Mouse (Mus musculus) erythroblast, embryonic 14.5 days (primary cell): ENCODE data around the gene Acp2. TPM values are rescaled to one million over a fixed set of nuclear protein-coding genes. Genes with fewer than 3 reads are reported as not detected.

Source experiments
- H3K27me3 ChIP-seq: 2 replicates; pipeline ENCODE4 v1.6.1; 2012; ENCODE audit warnings: inconsistent platforms; ENCODE audit not compliant: control insufficient read depth
- H3K36me3 ChIP-seq: 2 replicates; pipeline ENCODE4 v1.6.1; 2012; ENCODE audit warnings: mild to moderate bottlenecking, inconsistent platforms; ENCODE audit not compliant: control insufficient read depth
- H3K4me1 ChIP-seq: 2 replicates; pipeline ENCODE4 v1.6.1; 2012; ENCODE audit warnings: inconsistent platforms; ENCODE audit not compliant: control insufficient read depth
- H3K4me3 ChIP-seq: replicated peaks from 2 replicates; pipeline ENCODE3; 2012; ENCODE audit warnings: moderate library complexity, mild to moderate bottlenecking, inconsistent platforms
- H3K9me3 ChIP-seq: 2 replicates; pipeline ENCODE4 v1.6.1; 2012; ENCODE audit warnings: low read length, inconsistent platforms, mixed read lengths; ENCODE audit not compliant: control insufficient read depth
- GATA1 ChIP-seq: IDR thresholded peaks from 2 replicates; pipeline ENCODE4 v1.6.1; 2012; ENCODE audit warnings: low read length, inconsistent platforms, mixed read lengths
- TAL1 ChIP-seq: IDR thresholded peaks from 3 replicates; pipeline ENCODE4 v1.6.1; 2012; ENCODE audit warnings: low read length, inconsistent platforms, mixed read lengths
- polyA plus RNA-seq: library from polyadenylated mRNA; stranded (reverse); fragments of >175 nt; gene quantifications from 2 replicates; pipeline ENCODE4 v1.2.3, GENCODE M21; 2012

Acp2 gene
- polyA plus RNA-seq, 1 experiment, result 0.16 TPM

DNA sequence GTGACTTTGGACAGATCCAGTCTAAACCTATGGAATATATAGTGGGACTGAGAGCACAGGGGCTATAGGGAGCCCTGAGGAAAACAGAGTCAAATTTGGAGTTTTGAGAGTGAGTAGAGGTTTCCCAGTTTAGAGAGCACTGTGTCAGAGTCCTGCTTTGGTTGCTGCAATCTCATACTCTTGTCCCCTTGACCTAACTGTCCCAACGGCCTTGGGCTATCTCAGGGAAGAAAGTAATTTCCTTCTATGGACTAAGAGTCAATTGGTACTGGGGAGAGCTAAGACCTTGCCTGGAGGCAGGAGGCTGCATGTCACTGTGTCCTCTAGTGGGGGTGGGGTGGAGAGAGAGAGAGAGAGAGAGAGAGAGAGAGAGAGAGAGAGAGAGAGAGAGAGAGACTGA, 56.1 kb downstream of the Acp2 start:
- peaks cover 73% of the 10 kb centered on the region for H3K27me3 ChIP-seq
- peaks cover 9% of the 10 kb centered on the region; the same call in 1 of the 2 replicates for H3K36me3 ChIP-seq
- peaks cover 18% of the 10 kb centered on the region for H3K4me1 ChIP-seq
- peaks cover 2% of the 10 kb centered on the region; the same call in 1 of the 2 replicates for H3K9me3 ChIP-seq
- no peak overlapping the region for H3K4me3 ChIP-seq
- no peak for TF ChIP-seq GATA1
- no peak for TF ChIP-seq TAL1

DNA sequence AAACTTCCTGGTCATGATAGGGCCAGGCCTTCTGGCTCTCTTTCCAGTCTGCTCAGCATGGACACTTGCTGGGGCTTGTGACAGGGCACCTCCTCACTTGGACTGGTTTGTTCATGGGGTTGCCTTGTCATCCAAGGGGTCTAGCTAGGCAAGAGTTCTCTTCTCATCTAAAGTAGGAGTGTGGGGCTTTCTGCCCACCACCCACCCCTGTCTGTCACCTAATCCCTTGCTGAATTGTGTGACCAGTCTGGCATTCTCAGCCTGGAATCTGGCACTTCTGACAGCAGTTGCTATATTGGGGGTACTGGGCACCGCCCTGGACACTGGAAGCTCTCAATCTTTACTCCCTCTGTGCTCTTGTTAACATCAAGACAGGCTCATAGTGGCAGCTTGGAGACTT, 56.8 kb downstream of the Acp2 start:
- Histone ChIP-seq H3K36me3 (peaks cover 9% of the 10 kb centered on the region; the same call in 1 of the 2 replicates), H3K9me3 (peaks cover 2% of the 10 kb centered on the region; the same call in 1 of the 2 replicates), H3K4me3 (no peak overlapping the region), H3K27me3 (peaks cover 67% of the 10 kb centered on the region), H3K4me1 (peaks cover 25% of the 10 kb centered on the region)
- no peak for TF ChIP-seq TAL1
- no peak for TF ChIP-seq GATA1

Other genes with a start within 250 kb of the Acp2 start
- 0.09 TPM in 1 of 2 replicates, not detected in the other for gene Rapsn, start 167.3 kb upstream of the Acp2 start, polyA plus RNA-seq
- gene Psmc3, start 148.9 kb upstream of the Acp2 start, polyA plus RNA-seq, result 22.2 and 22.3 TPM in 2 replicates
- 1.4 and 2.0 TPM in 2 replicates for gene Slc39a13, start 132.5 kb upstream of the Acp2 start, polyA plus RNA-seq
- 0.76 and 0.83 TPM in 2 replicates for gene Spi1, start 120.5 kb upstream of the Acp2 start, polyA plus RNA-seq
- 0.01 TPM in 1 of 2 replicates, not detected in the other for gene Mybpc3, start 84.7 kb upstream of the Acp2 start, polyA plus RNA-seq
- 0.56 and 0.60 TPM in 2 replicates for gene Madd, start 19.0 kb upstream of the Acp2 start, polyA plus RNA-seq
- gene Nr1h3, start 51 bp upstream of the Acp2 start, polyA plus RNA-seq, result 0.18 and 0.50 TPM in 2 replicates
- 0.05 and 0.06 TPM in 2 replicates for gene Ddb2, start 34.1 kb downstream of the Acp2 start, polyA plus RNA-seq
- 0.20 TPM in 1 of 2 replicates, not detected in the other for gene Pacsin3, start 53.1 kb downstream of the Acp2 start, polyA plus RNA-seq
- 3.5 and 3.7 TPM in 2 replicates for gene Arfgap2, start 62.1 kb downstream of the Acp2 start, polyA plus RNA-seq
- gene 1110051M20Rik, start 241.8 kb downstream of the Acp2 start, polyA plus RNA-seq, result 0.09 and 0.18 TPM in 2 replicates